Mouse (Mus musculus) brain, adult 2 months (tissue): ENCODE measurements at regions not wholly inside any gene's neighbourhood (a gene's known extent, or its start where the extent isn't known, plus 50 kb on each side); places are given as distances from the start of the nearest gene placed in this dataset.
A peak's percentile ranks its signal among the peaks of the same experiment; 100 is the strongest.

Experiments
- DNase-seq: peaks from one replicate; pipeline ENCODE4 v3.0.0; 2011; ENCODE audit warnings: low read depth, low spot score

DNA sequence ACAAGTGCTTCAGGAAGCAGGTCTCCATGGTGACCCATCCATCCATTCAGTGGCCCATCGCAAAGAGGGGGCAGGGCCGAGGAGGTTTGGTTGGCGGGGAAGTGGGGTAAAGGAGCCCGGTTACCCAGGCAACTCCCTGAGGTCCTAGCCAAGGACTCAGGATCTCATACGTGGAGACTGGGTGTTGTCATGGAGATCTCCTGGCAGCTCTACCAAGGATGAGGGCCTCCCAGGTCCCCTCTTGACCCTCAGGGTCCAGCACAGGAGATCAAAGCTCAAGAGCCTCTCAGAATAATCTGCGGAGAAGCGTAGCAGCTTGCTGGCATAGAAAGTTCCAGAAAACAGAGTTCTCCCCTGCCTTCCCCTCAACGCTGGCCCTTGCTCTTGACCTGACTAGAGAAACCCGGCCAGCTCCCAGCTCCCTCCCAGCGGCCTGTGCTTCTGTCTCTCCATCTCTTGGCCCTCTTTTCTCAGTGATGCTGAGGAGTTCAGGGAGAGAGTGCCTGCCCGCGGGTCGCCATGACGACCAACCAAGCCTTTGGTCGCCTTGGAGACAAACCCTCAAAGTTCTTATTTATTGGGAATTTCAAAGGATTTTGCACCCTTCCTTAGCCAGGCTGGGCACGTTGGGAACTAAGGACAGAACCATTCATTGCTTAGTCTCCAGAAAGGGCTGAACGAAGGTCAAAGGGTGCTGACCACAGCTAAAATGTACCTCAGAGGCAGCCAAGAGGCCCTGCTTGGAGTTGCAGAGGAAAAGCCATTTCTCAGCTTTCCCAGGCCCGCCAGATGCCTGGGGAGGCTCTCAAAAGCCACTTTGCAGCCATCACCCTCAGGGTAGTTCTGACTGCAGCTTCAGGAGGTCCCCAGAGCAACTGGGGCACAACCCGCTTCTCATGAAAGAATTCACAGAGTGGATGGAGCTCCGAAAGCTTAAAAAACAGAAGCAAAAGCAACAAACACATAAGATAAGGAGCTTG, 60.0 kb downstream of the Ubiad1 start:
- DNase-seq = peak; percentile 78

DNA sequence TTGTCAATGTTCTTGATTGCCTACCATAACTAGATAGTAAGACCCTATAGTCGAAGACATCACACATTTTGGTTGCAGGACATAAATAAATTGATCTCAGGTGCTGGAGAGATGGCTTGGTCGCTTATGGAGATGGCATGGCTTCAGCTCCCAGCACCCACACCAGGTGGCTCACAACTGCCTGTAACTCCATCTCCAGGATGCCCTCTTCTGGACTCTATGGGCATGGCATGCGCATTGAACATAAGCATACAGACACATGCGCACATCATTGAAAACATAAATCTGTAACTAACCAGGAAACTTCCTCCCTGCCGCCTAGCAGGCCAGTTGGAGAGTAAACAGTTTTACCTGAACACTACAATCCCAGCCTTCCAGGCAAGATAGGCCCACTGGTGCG, 64.0 kb downstream of the Ubiad1 start:
- DNase-seq = no peak

DNA sequence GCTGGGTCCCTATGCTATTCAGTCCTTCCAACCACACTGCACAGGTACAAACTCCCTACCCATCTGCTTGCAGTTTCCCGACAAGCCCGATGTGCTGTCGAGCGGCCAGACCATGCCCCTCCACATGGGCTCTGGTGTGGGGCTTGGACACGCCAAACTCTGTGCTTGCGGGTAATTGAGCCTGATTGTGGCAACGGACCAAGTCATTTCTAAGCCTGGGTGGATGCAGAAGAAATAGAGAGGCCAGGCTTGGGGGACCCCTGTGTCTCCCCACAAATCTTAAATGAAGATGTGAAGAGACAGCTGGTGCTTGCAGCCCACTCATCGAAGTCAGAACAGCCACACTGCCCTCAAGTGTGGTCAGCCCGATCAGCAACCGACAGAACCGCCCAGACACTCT, 66.1 kb downstream of the Ubiad1 start:
- DNase-seq = no peak

DNA sequence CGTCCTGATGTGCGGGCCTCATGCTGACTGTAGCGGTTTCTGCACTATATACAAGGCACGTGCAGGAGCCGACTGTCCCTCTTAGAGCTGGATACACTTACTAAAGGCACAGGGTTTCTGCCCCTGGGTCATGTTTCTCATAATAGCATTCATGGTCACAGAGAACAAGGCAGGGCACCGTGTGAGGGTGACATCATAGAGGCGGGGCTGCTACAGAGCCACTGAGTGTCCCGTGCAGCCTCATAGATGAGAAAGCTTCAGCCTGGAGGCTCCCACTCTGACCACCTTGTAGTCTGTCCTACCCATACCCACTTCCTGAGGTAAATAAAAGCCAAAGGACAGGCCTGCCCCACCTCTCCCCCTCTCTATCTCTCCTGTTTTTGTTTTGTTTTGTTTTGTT, 67.2 kb downstream of the Ubiad1 start:
- peak; percentile 68 for DNase-seq

DNA sequence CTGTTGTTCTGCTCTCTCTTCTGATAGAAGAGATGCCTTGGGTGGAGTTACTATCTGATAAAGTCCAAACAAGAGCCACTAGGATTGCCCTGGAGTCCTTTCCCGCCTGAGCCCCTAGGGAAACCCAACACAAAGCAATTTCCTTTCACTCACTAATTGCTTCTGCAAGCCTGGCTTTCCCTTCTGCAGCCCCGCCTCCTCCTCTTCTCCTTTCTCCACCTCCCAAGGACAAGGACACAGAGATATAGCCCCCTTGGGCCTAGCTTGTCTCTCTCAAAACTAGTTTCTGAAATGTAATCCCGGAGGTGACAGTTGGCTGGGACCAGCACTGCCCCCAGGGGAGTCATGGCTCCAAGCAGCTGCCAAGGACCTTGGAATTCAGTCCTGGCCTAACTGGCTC, 68.1 kb downstream of the Ubiad1 start:
- no peak for DNase-seq

DNA sequence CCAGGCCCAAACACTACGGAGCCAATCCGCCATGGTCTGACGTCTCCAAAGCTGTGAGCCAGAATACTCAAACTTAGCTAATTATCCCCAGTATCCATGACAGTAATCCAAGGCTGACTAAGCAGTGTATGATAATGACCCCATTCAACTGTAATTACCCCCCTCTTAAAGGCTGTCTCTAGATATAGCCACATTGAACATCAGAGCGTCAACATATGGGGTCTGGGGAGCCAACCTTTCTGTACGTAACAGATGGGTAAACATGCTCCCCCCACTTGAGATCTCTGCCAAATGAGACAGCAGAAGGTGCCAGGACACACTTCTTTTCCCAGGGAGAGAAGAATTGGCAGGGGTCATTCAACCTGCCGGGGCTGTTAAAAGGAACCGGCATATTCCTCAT, 73.1 kb downstream of the Ubiad1 start:
- DNase-seq = peak; percentile 49

DNA sequence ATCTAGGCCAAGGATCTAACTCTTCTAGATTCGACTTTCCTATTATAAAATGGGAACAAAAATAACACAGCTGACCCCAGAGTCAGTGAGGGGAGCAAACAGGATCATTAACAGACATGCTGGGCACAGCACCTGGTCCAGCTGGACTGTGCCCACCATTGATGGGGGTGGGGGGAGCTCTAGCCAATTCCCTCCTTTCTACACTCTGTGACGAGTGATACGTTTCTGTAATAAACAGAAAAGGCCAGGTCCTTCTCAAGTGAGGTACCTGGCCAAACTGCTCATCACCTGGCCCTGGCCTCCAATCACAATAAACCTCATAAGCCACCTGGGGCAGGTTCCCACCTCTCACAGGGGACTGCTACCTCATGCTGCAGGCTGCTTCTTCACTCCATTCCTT, 76.9 kb downstream of the Ubiad1 start:
- DNase-seq = no peak

DNA sequence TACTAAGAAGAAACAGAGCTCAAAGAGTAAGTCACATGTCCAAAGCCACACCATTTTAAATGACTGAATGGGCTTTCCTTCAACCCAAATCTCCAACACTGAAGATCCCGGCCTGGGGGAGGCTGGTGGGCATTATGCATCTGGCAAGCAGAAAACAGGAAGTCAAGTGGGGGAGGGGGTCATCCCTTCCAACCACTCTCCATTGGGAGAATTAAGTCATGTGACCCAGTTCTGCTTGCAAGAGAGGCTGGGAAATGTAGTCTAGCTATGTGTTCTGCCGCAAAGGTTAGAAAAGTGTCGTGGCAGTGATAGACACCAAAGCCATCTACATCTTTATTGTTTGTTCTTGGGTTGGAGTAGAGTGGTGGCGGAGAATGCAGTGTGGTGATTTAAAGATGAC, 78.0 kb upstream of the Disp3 start:
- DNase-seq = peak; percentile 22

DNA sequence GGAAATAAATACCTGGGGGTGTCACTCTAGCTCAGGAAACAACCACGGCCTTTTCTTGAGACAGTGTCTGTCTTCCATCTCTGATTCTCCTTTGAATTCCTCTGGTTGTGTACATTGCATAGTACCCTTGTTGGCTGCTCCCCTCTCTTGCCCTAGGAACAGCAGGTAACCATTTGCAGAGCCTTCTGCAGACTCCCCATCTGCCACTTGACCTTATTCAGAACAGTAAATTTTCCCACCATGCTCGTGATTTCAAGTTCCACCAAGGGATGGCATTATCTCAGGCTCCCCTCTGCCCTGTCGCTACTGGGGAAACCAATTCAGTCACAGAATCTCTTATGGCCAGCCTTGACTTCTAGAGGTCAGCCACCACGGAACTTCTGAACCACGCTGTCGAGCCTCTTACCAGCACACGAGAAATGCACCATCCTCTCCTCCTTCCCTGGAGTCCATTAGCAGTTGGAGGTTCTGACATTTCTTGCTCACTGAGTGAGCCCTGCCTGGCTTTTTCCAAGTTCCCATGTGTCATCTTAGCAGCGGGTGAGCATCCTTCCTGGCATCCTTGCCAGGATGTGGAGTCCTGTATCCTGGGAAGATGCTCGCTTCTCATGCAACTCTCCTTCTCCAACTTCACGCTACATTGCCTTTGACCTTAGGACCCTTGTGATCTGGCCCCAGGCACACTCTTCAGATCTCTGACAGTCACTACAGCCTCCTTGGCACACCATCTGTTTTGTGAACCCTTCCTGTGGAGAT, 75.8 kb upstream of the Disp3 start:
- DNase-seq = peak; percentile 64

DNA sequence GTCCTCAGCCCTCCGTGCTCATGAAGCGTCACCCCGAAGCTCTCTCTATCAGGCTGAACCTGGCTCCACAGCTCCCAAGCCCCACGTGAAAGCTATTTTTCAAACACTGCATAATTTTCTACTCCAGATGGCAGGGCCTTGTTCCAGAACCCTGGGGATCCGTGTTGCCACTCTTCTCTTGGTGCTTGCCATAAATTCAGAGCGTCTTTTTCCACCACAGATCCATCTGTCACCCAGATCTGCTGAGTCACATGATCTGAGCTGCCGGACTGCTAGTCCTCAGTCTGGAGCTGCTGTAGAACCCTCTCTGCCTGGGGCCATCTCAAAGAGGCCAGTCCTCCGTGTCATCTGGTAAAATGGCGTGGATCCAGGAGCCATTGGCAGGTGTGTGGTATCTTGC, 73.2 kb upstream of the Disp3 start:
- DNase-seq = peak; percentile 99

DNA sequence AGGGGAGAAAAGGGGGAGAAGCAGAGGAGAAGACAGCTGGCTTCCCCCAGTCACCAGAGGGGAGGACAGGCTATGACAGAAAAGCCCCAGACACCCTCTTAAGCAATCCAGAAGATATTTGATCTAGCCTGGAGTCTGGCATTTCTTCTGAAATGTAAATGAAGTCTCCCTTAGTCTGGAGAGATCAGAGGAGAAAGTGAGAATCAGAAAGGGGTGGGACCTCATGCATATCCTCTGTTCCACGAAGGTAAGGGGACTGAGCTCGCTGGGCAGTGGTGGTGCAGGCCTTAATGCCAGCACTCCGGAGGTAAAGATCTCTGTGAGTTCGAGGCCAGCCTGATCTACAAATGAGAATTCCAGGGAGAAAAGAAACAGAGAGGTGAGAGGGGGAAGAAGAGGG, 70.6 kb upstream of the Disp3 start:
- DNase-seq = no peak

DNA sequence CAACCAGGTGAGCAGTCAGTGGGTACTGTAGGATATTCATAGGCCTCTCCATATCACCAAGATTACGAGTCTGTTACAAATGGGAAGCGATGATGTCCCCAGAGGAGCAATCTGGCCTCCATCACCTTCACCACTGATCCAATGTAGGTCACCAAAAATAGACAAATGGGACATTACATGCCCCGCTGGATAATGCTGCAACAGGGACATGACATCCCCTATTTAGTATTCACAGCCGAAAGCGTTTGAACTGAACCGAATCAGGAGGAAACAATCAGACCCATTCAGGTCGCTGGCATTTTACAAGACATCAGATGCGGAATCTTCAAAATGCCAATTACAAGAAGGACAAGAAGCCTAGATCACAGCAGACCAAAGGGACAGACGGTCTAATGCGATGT, 69.5 kb upstream of the Disp3 start:
- DNase-seq = peak; percentile 78

DNA sequence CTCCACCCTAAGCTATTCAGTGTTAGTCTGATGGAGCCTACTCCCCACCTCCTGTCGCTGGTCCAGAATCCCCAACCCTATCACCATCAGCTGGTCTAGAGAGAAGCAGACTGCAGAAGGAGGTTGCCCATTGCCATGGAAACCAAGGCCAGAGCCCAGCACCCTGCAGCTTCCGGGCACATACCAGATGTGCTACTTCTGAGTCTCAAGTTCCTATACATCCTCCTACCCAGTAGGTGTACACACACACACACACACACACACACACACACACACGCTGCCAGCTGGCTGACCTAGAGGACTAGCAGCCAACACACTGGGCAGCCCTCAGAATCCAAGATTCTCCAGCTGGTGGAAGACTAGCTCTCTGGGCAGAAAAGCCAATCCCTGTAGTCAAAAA, 68.9 kb upstream of the Disp3 start:
- peak; percentile 74 for DNase-seq

DNA sequence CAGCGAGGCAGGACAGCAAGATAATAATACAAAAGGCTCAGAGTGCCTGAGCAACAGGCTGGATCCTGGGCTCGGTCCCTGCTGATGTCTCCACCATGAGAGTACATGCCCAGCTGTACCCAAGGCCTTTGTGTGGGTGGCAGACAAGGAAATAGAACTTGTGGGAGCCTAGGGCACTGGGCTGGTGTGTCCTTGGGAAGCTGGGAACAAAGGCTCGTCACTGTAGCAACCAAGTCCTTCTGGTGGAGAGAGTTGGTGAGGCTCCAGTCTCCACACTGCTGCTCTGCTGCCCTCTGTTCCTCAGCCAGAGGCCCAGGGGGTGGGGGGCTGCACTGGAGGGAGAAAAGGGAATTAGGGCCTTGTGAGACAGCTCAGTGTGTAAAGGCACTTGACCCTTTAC, 66.2 kb upstream of the Disp3 start:
- DNase-seq = peak; percentile 39

DNA sequence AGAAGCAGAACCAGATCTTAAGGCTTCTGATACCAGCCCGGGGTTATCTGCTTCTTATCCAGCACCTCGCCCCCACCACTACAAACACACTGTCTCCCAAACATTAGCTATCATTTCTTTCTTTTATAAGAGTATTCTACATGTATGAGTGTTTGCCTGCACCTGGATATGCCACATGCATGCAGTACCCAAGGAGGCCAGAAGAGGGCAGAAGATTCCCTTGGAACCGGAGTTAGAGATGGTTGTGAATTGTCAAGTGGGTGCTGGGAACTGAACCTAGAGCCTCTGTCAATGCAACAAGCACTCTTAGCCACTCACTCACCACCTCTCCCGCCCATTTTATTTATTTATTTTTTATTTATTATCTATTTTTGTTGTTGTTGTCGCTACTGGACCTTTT, 64.9 kb upstream of the Disp3 start:
- DNase-seq = no peak

DNA sequence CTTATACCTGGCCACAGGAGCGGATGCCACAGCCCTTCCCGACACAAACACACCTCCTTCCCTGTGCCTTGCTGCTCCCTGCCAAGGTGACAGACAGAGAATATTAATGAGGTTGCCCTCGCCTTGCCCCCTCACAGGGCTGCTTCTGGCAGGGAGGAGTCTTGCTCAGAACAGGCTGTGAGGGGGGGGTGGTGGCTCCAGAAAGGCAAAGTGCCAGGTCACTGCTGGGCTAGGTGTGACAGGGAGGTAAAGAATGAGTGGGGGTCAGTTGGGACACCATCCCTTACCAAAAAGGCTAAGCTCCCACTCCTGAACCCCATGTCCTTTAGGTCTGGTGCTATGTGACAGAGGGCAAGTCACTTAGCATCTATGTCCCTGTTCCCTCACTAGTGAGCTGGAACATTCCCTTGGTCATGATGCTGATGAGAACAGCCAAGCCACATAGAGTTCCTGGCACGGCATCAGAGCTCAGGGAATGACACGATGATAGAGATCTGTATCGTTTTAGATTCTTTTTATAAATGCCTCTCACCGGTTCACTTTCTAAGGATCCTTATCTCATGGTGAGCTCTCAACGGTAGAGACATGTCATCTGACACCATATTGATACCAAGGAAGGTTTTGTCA, 53.9 kb upstream of the Disp3 start:
- DNase-seq = no peak

DNA sequence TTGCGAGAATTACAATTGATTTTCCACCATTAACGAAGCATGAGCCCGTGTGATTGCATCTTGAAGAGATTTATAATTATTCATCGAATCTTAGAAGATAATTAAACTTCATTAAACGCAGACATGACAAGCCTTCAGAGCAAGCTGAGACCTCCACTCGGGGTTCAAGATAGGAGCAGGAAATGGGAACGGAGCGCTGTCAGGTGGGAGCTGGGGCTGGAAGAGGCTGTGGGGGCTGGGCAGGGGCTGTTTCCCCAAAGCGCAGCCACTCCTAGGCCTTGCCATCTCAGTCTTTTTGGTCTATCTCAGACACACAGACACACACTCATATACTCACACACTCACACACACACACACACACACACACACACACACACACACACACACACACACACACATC, 52.6 kb upstream of the Disp3 start:
- DNase-seq = no peak

DNA sequence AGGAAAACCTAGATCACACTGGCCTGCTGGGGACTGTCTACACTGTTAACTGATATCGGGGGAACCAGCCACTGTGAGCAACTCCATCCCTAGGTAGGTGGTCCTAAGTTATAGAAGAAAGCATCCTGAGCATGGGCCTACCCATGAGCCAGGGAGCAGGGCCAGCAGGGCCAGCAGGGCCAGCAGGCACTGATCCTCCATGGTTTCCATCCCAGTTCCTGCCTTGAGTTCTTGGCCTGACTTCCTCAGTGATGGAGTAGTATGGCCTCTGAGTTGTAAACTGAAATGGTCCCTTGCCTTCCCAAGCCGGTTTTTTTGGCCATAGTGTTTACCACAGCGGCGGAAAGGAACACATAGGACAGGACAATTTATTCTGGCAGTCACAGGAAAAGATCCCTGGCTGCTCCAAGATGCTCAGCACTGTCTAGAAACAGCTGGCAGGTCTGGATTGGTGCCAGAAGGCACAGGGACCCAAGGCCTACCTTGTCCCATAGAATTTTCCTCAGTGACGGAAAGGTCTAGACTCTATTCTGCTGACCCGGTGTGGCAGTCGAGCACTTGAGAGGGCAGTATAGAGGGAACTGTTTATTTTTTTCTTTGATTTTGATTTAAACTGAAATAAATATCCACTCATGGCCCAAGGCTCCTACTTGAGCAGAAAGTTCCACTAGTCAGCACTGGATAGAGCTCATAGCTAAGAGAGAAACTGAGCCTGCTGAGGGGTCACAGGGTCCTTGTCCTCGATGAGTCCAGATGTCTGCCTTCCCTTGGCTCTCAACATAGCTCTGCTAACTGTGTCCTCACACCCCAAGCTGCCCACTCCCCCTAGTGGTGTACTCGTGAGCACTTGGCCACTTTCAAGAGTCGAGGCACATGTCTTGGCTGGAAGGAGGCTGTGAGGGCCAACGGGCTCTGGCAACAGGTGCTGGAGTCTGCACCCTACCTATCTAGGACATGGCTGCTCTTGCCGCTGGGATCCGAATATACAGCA, 50.4 kb upstream of the Disp3 start:
- DNase-seq = peak; percentile 65
